Mouse (Mus musculus) heart, embryonic 13.5 days (tissue): ENCODE results near the gene Wdr20. TPM values are rescaled to one million over a fixed set of nuclear protein-coding genes. Genes with fewer than 3 reads are reported as not detected.

Source experiments
- ATAC-seq: fragments of 200-750 bp; cut with Nextera tagmentation; 2 replicates; pipeline ENCODE4 v1.8.0; 2017; ENCODE audit warnings: moderate TSS enrichment; ENCODE audit not compliant: insufficient number of reproducible peaks, low FRiP score, low TSS enrichment; ENCODE audit errors: extremely low read depth
- H3K27ac ChIP-seq: fragments of 300-500 bp; sonication (generic); replicated peaks from 2 replicates; pipeline ENCODE4 v1.5.1; 2015; ENCODE audit warnings: moderate library complexity, mild to moderate bottlenecking, inconsistent platforms
- H3K27me3 ChIP-seq: fragments of 300-500 bp; sonication (generic); replicated peaks from 2 replicates; pipeline ENCODE4 v1.6.1; 2015; ENCODE audit warnings: mild to moderate bottlenecking, inconsistent platforms
- H3K36me3 ChIP-seq: fragments of 300-500 bp; sonication (generic); 2 replicates; pipeline ENCODE4 v1.6.1; 2015; ENCODE audit warnings: mild to moderate bottlenecking, inconsistent platforms
- H3K4me1 ChIP-seq: fragments of 300-500 bp; sonication (generic); 2 replicates; pipeline ENCODE4 v1.6.1; 2015; ENCODE audit warnings: inconsistent platforms
- H3K4me2 ChIP-seq: fragments of 300-500 bp; sonication (generic); 2 replicates; pipeline ENCODE4 v1.6.1; 2015; ENCODE audit warnings: inconsistent platforms, mild to moderate bottlenecking, moderate library complexity
- H3K4me3 ChIP-seq: fragments of 300-500 bp; sonication (generic); 2 replicates; pipeline ENCODE4 v1.5.1; 2015; ENCODE audit warnings: moderate library complexity, mild to moderate bottlenecking, inconsistent platforms
- H3K9ac ChIP-seq: fragments of 300-500 bp; sonication (generic); 2 replicates; pipeline ENCODE4 v1.6.1; 2015; ENCODE audit warnings: inconsistent platforms, mild to moderate bottlenecking, moderate library complexity
- H3K9me3 ChIP-seq: fragments of 300-500 bp; sonication (generic); 2 replicates; pipeline ENCODE4 v1.6.1; 2016; ENCODE audit warnings: inconsistent platforms
- WGBS: fragments of 180-500 bp; shearing (Covaris S2); methylation state at CpG from one replicate; pipeline ENCODE4 v1.1.7; 2015; ENCODE audit warnings: mixed read lengths; 5-methylcytosine and 5-hydroxymethylcytosine counted together
- polyA plus RNA-seq: library from polyadenylated mRNA; unstranded; fragments of >200 nt; fragmentation: Nextera tagmentation; extraction: Ambion mirVana; gene quantifications from 2 replicates; pipeline ENCODE4 v1.2.1, GENCODE M21; 2015

Gene Wdr20
- polyA plus RNA-seq, 1 experiment from 2014 or later = 14.5 TPM

DNA sequence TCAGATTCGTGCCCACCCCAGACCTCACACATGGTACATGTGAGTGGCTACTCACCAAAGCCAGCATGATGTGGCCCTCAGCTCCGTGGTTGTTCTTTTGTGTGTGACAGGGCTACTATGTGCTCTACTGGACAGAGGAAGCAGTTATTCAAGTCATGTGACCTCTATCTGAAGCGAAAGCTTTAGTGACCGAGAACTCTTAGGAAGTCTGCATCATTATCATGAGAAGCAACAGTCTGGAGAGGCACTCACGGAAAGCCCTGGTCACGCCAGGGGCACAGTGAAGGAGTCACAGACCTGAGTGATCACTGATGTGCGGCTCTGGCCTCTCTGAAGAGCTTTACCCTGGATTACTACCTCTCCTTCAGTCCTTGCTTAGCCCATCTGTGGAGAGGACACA lies 84.6 kb downstream of the Wdr20 start:
- no peak for ATAC-seq
- Histone ChIP-seq H3K4me1 (no peaks in the 10 kb centered on the region), H3K4me2 (no peak overlapping the region), H3K36me3 (no peaks in the 10 kb centered on the region), H3K9me3 (no peaks in the 10 kb centered on the region), H3K27me3 (no peaks in the 10 kb centered on the region), H3K9ac (no peak overlapping the region), H3K4me3 (no peak overlapping the region), H3K27ac (no peak overlapping the region)
- 68% methylated on average over 7 of the region's 7 CpGs for WGBS

DNA sequence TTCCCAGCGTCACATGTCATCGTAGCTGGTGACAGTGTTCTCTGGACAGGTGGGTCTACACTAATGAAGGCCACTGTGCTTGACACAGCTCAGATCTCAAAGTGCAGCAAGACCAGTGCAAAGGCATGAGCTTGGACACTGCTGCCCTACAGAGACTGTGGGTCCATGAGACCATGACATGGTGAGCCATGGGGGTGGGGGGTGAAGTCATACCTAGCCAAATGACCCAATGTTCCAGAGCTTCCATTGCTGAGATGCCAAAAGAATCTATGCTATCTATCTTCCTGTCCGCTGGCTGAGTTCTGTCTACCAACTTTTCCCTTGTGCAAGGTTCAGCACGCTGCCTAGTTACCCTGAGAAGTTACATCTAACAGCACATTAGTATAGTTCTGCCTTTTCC lies 91.2 kb downstream of the Wdr20 start:
- Histone ChIP-seq H3K36me3 (no peaks in the 10 kb centered on the region), H3K4me1 (no peaks in the 10 kb centered on the region), H3K9me3 (no peaks in the 10 kb centered on the region), H3K9ac (no peak overlapping the region), H3K27me3 (no peaks in the 10 kb centered on the region), H3K4me3 (no peak overlapping the region), H3K27ac (no peak overlapping the region), H3K4me2 (no peak overlapping the region)
- ATAC-seq = no peak
- 92% methylated on average over 4 of the region's 4 CpGs for WGBS

DNA sequence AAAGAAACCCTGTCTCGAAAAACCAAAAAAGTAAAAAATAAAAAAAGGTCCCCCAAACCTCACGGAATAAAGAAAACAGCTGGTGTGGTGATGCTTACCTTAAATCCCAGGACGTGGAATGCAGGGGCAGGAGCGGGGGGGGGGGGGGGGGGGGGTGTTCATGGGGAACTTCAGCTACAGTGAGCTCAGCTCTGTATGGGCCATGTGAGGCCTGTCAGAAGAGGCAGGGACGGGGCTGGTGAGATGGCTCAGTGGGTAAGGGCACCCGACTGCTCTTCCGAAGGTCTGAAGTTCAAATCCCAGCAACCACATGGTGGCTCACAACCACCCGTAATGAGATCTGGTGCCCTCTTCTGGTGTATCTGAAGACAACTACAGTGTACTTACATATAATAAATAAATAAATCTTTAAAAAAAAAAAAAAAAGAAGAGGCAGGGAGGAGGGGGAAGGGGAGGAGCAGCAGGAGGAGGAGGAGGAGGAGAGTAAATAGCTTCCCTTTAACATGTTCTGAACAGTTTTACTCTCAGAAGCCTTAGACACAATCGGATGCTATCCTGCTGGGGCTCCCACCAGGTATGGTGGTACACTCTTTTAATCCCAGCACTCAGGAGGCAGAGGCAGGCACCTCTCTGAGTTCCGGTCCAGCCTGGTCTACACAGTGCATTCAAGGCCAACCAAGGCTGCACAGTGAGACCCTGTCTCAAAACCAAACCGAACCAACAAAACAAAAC lies 92.7 kb downstream of the Wdr20 start:
- H3K4me3 ChIP-seq = no peak overlapping the region
- H3K27me3 ChIP-seq = no peaks in the 10 kb centered on the region
- H3K27ac ChIP-seq = no peak overlapping the region
- no peaks in the 10 kb centered on the region for H3K36me3 ChIP-seq
- ATAC-seq = no peak
- H3K4me1 ChIP-seq = no peaks in the 10 kb centered on the region
- WGBS = 76% methylated on average over 10 of the region's 11 CpGs
- H3K4me2 ChIP-seq = no peak overlapping the region
- no peaks in the 10 kb centered on the region for H3K9me3 ChIP-seq
- H3K9ac ChIP-seq = no peak overlapping the region

DNA sequence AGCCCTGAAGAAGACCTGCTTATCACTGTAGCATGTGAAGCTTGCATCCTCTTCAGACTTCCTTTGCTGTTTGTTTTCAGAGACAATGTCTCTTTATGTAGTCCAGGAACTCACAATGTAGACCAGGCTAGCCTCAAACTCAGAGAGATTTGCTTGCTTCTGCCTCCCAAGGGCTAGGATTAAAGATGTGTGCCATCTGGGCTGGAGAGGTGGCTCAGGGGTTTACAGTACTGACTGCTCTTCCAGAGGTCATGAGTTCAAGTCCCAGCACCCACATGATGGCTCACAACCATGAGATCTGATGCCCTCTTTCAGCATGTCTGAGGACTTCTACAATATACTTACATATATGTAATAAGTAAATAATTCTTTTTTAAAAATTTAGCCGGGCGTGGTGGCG lies 97.4 kb downstream of the Wdr20 start:
- no peak overlapping the region for H3K9ac ChIP-seq
- no peak overlapping the region for H3K4me2 ChIP-seq
- no peaks in the 10 kb centered on the region for H3K9me3 ChIP-seq
- H3K27ac ChIP-seq = no peak overlapping the region
- no peak overlapping the region for H3K4me3 ChIP-seq
- ATAC-seq = no peak
- H3K4me1 ChIP-seq = peaks cover 17% of the 10 kb centered on the region
- H3K36me3 ChIP-seq = no peaks in the 10 kb centered on the region
- 92% methylated on average over 3 of the region's 3 CpGs for WGBS
- H3K27me3 ChIP-seq = no peaks in the 10 kb centered on the region

DNA sequence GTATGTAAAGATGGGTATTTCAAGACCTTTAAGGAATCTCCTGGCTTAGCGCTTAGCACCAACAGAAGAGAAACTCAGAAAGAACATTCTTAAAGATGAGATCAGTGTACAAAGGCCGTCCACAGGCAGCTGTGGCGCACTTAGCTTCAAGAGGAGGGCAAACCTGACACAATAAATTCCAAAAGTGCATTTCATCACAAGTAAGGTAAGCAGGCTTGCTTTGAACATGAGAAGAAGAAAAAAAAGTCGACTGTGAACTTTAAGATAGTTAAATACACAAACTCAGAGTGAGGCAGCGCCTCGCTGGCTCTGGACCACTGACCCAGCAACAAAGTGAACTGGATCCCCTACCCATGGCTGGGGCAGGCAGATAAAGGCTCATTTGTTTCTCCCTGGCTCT lies 99.0 kb downstream of the Wdr20 start:
- Histone ChIP-seq H3K9ac (peak overlapping the region; percentile 61), H3K4me3 (no peak overlapping the region), H3K9me3 (no peaks in the 10 kb centered on the region), H3K4me1 (peaks cover 18% of the 10 kb centered on the region), H3K27me3 (no peaks in the 10 kb centered on the region), H3K36me3 (no peaks in the 10 kb centered on the region), H3K27ac (peak overlapping the region; percentile 62), H3K4me2 (peak overlapping the region; percentile 34; the same call in 1 of the 2 replicates)
- 41% methylated on average over 6 of the region's 6 CpGs for WGBS
- no peak for ATAC-seq

DNA sequence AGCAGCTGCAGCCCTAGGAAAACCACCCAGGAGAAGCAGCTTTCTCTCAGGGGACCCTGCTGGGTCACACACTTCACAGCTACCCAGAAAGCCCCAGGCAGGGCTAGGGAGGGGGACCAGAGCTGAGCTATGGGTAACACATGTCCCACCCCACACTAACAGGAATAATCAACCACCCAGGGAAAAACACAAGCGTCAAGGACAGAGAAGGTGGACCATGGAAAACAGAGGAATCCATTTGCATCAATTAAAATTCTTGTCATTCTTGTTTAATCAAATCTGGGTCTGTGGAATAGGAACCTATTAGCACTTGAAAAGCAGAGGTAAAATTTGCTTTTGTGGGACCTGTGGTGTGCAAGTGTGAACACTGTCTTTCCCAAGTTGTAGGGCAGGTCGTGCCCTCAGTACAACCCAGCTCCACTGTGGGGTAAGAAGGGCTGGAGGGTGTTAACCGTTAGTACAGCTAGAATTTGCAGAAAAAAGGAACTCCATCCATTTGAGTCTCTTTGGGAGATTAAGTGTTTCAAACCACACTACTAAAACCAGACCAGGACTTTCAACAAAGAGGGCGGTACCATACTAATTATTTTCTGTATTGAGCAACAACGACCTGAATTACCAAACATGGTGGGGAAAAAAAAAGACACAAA lies 99.6 kb downstream of the Wdr20 start:
- H3K4me2 ChIP-seq = peak overlapping the region; percentile 34; the same call in 1 of the 2 replicates
- peaks cover 18% of the 10 kb centered on the region for H3K4me1 ChIP-seq
- no peaks in the 10 kb centered on the region for H3K9me3 ChIP-seq
- no peak overlapping the region for H3K4me3 ChIP-seq
- peak overlapping the region; percentile 62 for H3K27ac ChIP-seq
- no peaks in the 10 kb centered on the region for H3K27me3 ChIP-seq
- ATAC-seq = no peak
- 39% methylated on average over 5 of the region's 5 CpGs for WGBS
- H3K9ac ChIP-seq = peak overlapping the region; percentile 61
- no peaks in the 10 kb centered on the region for H3K36me3 ChIP-seq

DNA sequence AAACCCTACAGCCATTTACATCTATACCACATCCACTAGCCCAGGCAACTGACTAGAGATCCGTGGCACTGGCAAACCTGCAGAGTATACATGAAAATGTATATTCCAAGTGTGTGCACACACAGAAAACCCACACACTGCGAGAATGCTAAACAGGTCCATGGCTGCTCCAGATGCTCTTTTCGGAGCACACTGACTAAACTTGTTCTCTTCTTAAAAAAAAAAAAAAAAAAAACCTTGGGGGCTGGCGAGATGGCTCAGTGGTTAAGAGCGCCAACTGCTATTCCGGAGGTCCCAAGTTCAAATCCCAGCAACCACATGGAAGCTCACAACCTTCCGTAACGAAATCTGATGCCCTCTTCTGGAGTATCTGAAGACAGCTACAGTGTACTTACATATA lies 100.1 kb downstream of the Wdr20 start:
- H3K9me3 ChIP-seq = no peaks in the 10 kb centered on the region
- H3K4me2 ChIP-seq = no peak overlapping the region
- H3K27ac ChIP-seq = 0 out of 2 replicates have a peak overlapping the region, but pooled peaks have one; percentile 62
- H3K36me3 ChIP-seq = no peaks in the 10 kb centered on the region
- H3K27me3 ChIP-seq = no peaks in the 10 kb centered on the region
- 87% methylated on average over 8 of the region's 8 CpGs for WGBS
- no peak overlapping the region for H3K4me3 ChIP-seq
- no peak for ATAC-seq
- peaks cover 18% of the 10 kb centered on the region for H3K4me1 ChIP-seq
- no peak overlapping the region for H3K9ac ChIP-seq

DNA sequence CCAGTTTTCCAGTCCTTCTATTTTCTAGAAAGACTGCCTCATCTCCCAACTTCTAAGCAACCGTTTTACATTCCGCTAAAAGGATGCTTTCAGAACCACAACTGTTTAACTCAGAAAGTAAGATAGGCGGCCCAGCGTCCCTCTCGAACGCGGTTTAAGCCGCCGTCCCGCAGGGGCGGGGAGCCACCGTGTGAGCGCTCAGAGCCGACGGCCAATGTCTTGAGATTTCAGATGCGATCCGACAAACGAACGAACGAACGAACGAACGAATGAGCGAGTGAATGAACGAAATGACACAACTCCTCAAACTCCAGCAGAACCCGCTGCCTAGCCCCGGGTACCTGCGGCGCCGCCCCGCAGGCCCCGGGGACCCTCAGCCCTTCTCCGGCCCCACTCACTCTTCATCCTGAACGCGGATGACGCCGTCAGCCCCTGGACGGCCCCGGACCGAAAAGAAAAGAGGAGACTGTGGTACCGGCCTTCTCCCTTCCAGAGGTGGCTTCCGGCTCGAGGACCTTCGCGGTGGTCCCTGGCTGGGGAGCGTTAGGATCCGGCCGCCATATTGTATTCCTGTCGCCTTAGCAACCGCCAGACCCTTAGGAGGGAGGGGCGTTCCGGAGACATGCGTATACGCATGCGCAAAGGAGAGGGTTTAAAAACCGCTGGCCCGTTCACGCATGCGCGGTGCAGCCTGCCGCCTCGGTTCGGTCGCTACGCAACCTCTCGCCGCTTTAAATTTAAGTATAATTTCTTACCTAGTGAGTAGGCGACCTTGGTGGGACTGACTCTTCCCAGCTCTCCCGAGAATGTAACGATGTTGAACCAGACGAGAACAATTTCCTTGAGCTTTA lies 102.8 kb downstream of the Wdr20 start, which contains the start of gene Mok:
Gene Mok (minus strand): TSS at position 592 of the 851 bp plus-strand sequence.
- no peaks in the 10 kb centered on the region for H3K9me3 ChIP-seq
- WGBS = under 1% methylated on average over 71 of the region's 71 CpGs
- no peak within 1 kb of the TSS for H3K27ac ChIP-seq
- H3K9ac ChIP-seq = peak within 1 kb of the TSS; percentile 86
- ATAC-seq = peak; percentile 44
- no peaks in the 10 kb centered on the region for H3K36me3 ChIP-seq
- peak within 1 kb of the TSS; percentile 76 for H3K4me3 ChIP-seq
- no peaks in the 10 kb centered on the region for H3K27me3 ChIP-seq
- peaks cover 27% of the 10 kb centered on the region for H3K4me1 ChIP-seq
- H3K4me2 ChIP-seq = peak within 1 kb of the TSS; percentile 79

DNA sequence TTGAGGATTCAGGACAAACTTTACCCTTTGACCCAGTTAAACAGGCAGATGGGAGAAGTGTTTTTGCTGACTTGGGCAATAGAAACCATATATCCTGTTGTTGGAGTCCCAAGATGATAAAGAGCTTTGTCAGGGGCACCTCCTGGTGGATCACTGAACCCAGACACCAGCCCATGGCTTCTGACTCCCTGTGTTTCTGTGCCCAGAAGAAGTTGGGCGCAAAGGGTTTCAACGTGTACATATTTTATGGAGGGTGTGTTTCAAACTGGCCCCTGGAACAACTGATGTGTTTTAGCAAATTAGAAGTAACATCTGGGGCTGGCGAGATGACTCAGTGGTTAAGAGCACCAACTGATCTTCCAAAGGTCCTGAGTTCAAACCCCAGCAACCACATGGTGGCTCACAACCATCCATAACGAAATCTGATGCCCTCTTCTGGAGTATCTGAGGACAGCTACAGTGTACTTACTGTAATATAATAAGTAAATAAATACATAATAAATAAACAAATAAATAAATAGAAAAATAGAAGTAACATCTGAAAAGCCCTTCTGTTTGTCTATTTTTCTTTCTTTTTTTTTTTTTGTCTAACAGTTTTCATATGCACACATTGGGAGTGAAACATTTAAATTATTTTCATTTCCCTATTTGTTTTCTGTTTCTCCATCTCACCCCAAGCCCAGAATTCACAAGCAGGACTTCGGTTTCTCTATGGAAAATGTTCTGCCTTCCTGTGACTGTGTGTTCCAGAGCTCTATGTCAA lies 104.2 kb downstream of the Wdr20 start:
- 58% methylated on average over 5 of the region's 5 CpGs for WGBS
- H3K4me3 ChIP-seq = no peak overlapping the region
- ATAC-seq = no peak
- no peaks in the 10 kb centered on the region for H3K9me3 ChIP-seq
- no peak overlapping the region for H3K9ac ChIP-seq
- no peak overlapping the region for H3K4me2 ChIP-seq
- no peaks in the 10 kb centered on the region for H3K27me3 ChIP-seq
- peaks cover 32% of the 10 kb centered on the region for H3K4me1 ChIP-seq
- H3K27ac ChIP-seq = no peak overlapping the region
- no peaks in the 10 kb centered on the region for H3K36me3 ChIP-seq

DNA sequence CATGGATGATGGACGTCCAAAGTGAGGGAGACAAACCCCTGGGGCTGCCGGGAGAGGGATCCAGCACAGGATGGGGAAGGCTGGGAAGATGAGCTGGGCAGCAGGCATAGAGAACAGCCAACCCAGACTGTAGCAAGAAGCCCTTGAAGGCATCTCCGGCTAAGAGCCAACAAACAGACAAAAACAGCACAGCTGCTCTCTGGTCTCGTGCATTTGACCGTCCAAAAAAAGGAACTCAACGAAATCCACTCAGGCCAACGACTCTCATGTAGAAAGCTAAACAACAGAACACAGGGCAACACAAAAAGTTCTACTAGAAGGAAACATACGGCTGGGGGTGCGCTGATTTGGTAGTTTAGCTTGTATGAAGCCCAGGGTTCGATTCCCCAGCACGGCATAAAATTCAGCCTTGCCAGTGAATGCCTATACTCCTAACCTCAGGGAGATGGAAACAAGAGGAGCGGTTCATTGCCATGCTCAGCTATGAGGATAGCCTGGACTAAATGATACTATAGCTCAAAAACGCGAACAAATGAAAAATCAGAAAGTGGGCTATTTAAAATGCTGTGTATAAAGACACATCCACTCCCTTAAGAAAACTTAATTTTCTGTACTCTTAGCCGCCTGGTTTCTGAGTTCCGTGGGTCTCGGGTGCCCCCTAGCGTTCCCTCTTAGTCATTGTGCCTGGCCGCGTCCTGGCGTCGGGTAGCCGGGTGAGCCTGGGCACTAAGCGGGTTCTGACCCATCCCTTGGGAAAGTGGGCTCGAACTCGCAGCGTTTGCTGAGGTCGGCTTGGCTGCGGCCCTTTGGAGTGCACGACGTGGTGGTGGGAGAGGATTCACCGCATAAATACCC lies 105.7 kb downstream of the Wdr20 start:
- Histone ChIP-seq H3K27me3 (peaks cover 4% of the 10 kb centered on the region), H3K9ac (peak overlapping the region; percentile 83), H3K9me3 (no peaks in the 10 kb centered on the region), H3K4me2 (peak overlapping the region; percentile 85), H3K4me1 (peaks cover 26% of the 10 kb centered on the region), H3K4me3 (peak overlapping the region; percentile 65), H3K27ac (no peak overlapping the region), H3K36me3 (no peaks in the 10 kb centered on the region)
- ATAC-seq = no peak
- 19% methylated on average over 32 of the region's 32 CpGs for WGBS
